Mouse (Mus musculus): Measurements from ENCODE around the gene Klf13. TPM values are rescaled to one million over a fixed set of nuclear protein-coding genes. Genes with fewer than 3 reads are reported as not detected.

Gene Klf13
- total and polyA plus RNA-seq, 3 experiments: 1.7 to 9.7 (median 3.7) TPM

DNA sequence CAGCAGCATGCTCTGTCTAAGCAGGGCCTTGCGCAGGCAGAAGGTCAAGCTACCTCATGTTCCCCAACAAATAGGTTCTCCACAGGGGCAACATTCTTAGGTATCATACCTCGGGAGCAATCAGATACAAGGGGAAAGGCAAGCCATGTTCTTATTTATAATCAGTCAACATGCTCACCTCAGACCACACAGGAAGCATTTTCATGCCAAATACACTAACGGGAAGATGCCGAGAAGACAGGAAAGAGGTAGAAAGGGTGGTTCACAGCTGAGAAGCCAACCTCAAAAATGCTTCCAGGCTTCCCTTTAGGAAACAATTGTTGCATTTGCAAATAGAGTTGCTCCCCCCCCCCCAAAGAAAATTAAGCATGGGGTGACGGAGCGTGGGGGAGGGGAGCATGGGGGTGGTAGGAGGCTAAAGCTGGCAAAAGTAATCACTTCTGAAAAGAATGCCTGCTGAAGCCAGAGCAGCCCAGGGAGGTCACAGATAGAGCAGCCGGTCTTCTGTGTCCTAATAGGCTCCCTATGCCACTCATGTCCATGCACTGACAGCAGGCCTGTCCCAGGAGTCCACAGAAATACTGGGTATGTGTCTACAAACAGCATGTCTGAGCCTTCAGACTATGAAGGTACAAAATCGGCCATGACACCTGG, 16.7 kb downstream of the Klf13 start:
- H3K4me3 ChIP-seq (replicated peaks in 1 of 3; ENCODE audit: low read depth in 2 of 3, low read length in 2 of 3, poor library complexity in 1 of 3): no peak overlapping the region
- no peaks in the 10 kb centered on the region for H3K79me2 ChIP-seq (replicated peaks; ENCODE audit: control insufficient read depth, extremely low read depth, insufficient read depth, poor library complexity, severe bottlenecking)
- H3K9ac ChIP-seq (ENCODE audit: insufficient read depth, low read depth): no peak overlapping the region
- peaks cover 21 to 43% of the 10 kb centered on the region in 2 experiments for H3K4me1 ChIP-seq (ENCODE audit: control insufficient read depth in 1 of 2, insufficient read depth in 2 of 2)
- no peak overlapping the region for H3K4me2 ChIP-seq (ENCODE audit: insufficient read depth, low read depth, poor library complexity, severe bottlenecking)
- in situ Hi-C loops (cut with MboI; ENCODE audit: low pct_ligation_motif_present, low pct_unique_long_range_greater_than_20kb, low sequenced_read_pairs) (no loop called here), dilution Hi-C loops (cut with MboI; ENCODE audit: extremely low pct_ligation_motif_present, extremely low pct_unique_long_range_greater_than_20kb, low sequenced_read_pairs) (no loop called here)
- no peak for DNase-seq (ENCODE audit: extremely low read depth)
- no peak overlapping the region for H3K27ac ChIP-seq (ENCODE audit: insufficient read depth, low read depth)
- H3K9me3 ChIP-seq (replicated peaks; ENCODE audit: low read length): peaks cover 8% of the 10 kb centered on the region
- H3K36me3 ChIP-seq (replicated peaks in 1 of 2; ENCODE audit: control insufficient read depth in 1 of 2, insufficient read depth in 1 of 2, low read length in 1 of 2): peaks cover 0 to 24% of the 10 kb centered on the region in 2 experiments
- TF ChIP-seq E2F4 (IDR thresholded peaks at IDR 0.05; ENCODE audit: insufficient replicate concordance, low read depth, low read length) (no peak), HCFC1 (IDR thresholded peaks at IDR 0.05; ENCODE audit: low read depth, low read length) (no peak), PAX5 (IDR thresholded peaks at IDR 0.05; ENCODE audit: low read length) (no peak), POLR2A (IDR thresholded peaks at IDR 0.05; ENCODE audit: low read depth, low read length) (no peak), MAX (IDR thresholded peaks at IDR 0.05; ENCODE audit: low read length) (no peak), SMC3 (IDR thresholded peaks at IDR 0.05; ENCODE audit: low read depth, low read length) (no peak), MAZ (IDR thresholded peaks at IDR 0.05; ENCODE audit: low read depth, low read length) (no peak), TCF12 (IDR thresholded peaks at IDR 0.05; ENCODE audit: low read depth, low read length) (no peak), MXI1 (IDR thresholded peaks at IDR 0.05; ENCODE audit: low read depth, low read length) (no peak), ETS1 (conservative IDR thresholded peaks at IDR 0.05; ENCODE audit: low read depth, low read length) (no peak), ZNF384 (IDR thresholded peaks at IDR 0.05; ENCODE audit: low read depth, low read length) (no peak), RCOR1 (conservative IDR thresholded peaks at IDR 0.05; ENCODE audit: low read depth, low read length) (no peak), IRF4 (IDR thresholded peaks at IDR 0.05; ENCODE audit: low read depth, low read length) (no peak), MAFK (IDR thresholded peaks at IDR 0.05; ENCODE audit: insufficient replicate concordance, low read length) (no peak), POLR2AphosphoS2 (IDR thresholded peaks at IDR 0.05; ENCODE audit: low read depth, low read length) (no peak), ZMIZ1 (IDR thresholded peaks at IDR 0.05; ENCODE audit: low read depth, low read length) (no peak)
- H3K27me3 ChIP-seq (replicated peaks): no peaks in the 10 kb centered on the region

DNA sequence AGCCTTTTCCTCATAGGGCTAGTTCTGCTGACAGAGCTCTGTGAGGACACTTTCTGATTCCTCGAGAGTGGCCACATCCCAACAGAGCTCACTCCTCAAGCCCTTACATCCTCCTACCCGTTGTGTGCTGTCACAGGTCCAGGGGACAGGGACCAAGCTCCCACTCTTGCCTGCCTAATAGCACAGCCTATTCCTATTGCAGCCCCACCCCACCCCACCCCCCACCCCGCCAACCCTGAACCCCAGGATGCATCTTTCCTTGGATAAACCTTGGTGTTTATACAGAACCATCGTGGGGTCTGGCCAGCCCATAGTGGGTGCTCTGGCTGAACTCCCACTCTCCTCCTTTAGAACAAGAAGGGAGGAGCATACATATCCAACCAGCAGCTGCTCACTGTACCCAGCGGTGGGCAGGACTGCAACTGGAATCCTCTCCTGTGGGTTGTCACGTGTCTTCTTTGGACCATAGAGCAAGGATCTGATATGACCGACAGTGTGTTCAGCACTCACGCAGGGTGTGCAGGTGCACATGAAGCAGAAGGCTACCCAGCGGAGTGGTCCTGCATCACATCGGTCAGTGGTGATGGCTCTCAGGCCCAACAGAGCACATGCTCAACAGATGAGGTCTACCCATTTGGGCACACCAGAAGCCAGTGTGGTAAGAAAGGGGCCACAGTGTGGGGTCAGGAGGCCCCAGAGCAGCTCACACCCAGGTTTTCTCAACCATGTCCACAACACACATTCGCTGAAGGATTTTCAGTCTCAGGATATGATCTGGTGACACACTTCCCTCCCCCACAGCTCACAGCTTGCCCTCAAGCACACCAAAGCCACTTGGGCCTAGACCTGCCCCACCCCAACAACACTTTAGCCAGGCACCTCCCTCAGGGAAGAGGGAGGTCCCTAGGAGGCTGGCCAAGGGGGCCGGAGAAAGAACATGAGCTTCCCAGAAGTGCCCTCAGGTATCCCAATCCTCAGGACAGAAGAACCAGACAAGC, 19.6 kb downstream of the Klf13 start:
- no peak for TF ChIP-seq CTCF (conservative IDR thresholded peaks at IDR 0.05 in 1 of 2, IDR thresholded peaks at IDR 0.05 in 1 of 2; ENCODE audit: low read depth in 2 of 2, low read length in 2 of 2)
- no peak for TF ChIP-seq POLR2A (IDR thresholded peaks at IDR 0.05; ENCODE audit: low read depth, low read length)
- TF ChIP-seq MAFK (IDR thresholded peaks at IDR 0.05; ENCODE audit: insufficient replicate concordance, low read length): no peak
- no peak for TF ChIP-seq MAZ (IDR thresholded peaks at IDR 0.05; ENCODE audit: low read depth, low read length)
- TF ChIP-seq POLR2AphosphoS2 (IDR thresholded peaks at IDR 0.05; ENCODE audit: low read depth, low read length): no peak
- TF ChIP-seq RCOR1 (conservative IDR thresholded peaks at IDR 0.05; ENCODE audit: low read depth, low read length): no peak
- TF ChIP-seq TCF12 (IDR thresholded peaks at IDR 0.05; ENCODE audit: low read depth, low read length): no peak
- no peak for TF ChIP-seq ZNF384 (IDR thresholded peaks at IDR 0.05; ENCODE audit: low read depth, low read length)
- no peaks in the 10 kb centered on the region for H3K79me2 ChIP-seq (replicated peaks; ENCODE audit: control insufficient read depth, extremely low read depth, insufficient read depth, poor library complexity, severe bottlenecking)
- peaks cover 8% of the 10 kb centered on the region for H3K9me3 ChIP-seq (replicated peaks; ENCODE audit: low read length)
- H3K4me2 ChIP-seq (ENCODE audit: insufficient read depth, low read depth, poor library complexity, severe bottlenecking): no peak overlapping the region
- dilution Hi-C loops (cut with MboI; ENCODE audit: extremely low pct_ligation_motif_present, extremely low pct_unique_long_range_greater_than_20kb, low sequenced_read_pairs) (no loop called here), in situ Hi-C loops (cut with MboI; ENCODE audit: low pct_ligation_motif_present, low pct_unique_long_range_greater_than_20kb, low sequenced_read_pairs) (no loop called here)
- no peak for DNase-seq (ENCODE audit: extremely low read depth)
- no peak overlapping the region for H3K27ac ChIP-seq (ENCODE audit: insufficient read depth, low read depth)
- peaks cover 20 to 39% of the 10 kb centered on the region in 2 experiments for H3K4me1 ChIP-seq (ENCODE audit: control insufficient read depth in 1 of 2, insufficient read depth in 2 of 2)
- H3K36me3 ChIP-seq (replicated peaks in 1 of 2; ENCODE audit: control insufficient read depth in 1 of 2, insufficient read depth in 1 of 2, low read length in 1 of 2): peaks cover 0 to 24% of the 10 kb centered on the region in 2 experiments
- no peaks in the 10 kb centered on the region for H3K27me3 ChIP-seq (replicated peaks)
- H3K4me3 ChIP-seq (replicated peaks in 1 of 3; ENCODE audit: low read depth in 2 of 3, low read length in 2 of 3, poor library complexity in 1 of 3): peak overlapping the region in 1 of 3 experiments; percentile 18
- H3K9ac ChIP-seq (ENCODE audit: insufficient read depth, low read depth): no peak overlapping the region

Measured in CH12.LX (cell line).